Mouse (Mus musculus): Measurements from ENCODE around the gene Cnga2.

- TF ChIP-seq POLR2AphosphoS2 (IDR thresholded peaks at IDR 0.05; ENCODE audit: insufficient read length, low read depth) (no peak), USF1 (IDR thresholded peaks at IDR 0.05; ENCODE audit: low read depth) (no peak), POLR2A (IDR thresholded peaks at IDR 0.05; ENCODE audit: insufficient read length, low read depth) (no peak), SRF (IDR thresholded peaks at IDR 0.05; ENCODE audit: control insufficient read depth, insufficient read length, low read depth) (no peak)
Measured at GRCm38 (mm10) chrX:72012236-72012635, 20.6 kb downstream of the Cnga2 start.
